Mouse (Mus musculus): Measurements from ENCODE around the gene Lipa. TPM values are rescaled to one million over a fixed set of nuclear protein-coding genes. Genes with fewer than 3 reads are reported as not detected.

Lipa gene
- polyA plus RNA-seq, 1 experiment, result 17.8 TPM

DNA sequence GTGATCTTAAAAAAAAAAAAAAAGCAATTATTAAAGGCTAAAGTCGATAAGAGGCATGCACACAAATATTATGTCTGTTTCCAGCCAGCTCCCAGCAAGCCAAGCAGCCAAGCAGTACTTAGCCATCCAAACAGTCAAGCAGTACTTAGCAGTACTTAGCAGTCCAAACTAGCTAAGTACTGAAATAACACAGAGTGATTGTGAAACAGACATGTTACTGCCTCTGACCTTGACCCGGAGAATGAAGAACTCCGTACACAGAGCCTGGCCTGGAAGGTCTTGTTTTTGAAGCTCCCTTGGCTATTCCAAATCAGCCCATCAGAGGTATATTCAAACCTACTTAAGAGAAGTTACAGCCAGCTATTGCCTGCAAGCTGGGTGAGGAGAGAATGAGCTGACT, 10.1 kb downstream of the Lipa start:
- TF ChIP-seq CTCF (IDR thresholded peaks at IDR 0.05; ENCODE audit: extremely low read depth, insufficient read depth, low read length) (no peak), POLR2A (IDR thresholded peaks at IDR 0.05; ENCODE audit: extremely low read depth, insufficient read depth, low read length) (no peak)
- no peak overlapping the region for H3K4me3 ChIP-seq (ENCODE audit: insufficient read depth, low read length)
- H3K4me1 ChIP-seq (ENCODE audit: control insufficient read depth, insufficient read depth, low read length), result peaks cover 2% of the 10 kb centered on the region; the same call in 1 of the 2 replicates
- H3K27ac ChIP-seq (ENCODE audit: insufficient read depth, low read length), result no peak overlapping the region

DNA sequence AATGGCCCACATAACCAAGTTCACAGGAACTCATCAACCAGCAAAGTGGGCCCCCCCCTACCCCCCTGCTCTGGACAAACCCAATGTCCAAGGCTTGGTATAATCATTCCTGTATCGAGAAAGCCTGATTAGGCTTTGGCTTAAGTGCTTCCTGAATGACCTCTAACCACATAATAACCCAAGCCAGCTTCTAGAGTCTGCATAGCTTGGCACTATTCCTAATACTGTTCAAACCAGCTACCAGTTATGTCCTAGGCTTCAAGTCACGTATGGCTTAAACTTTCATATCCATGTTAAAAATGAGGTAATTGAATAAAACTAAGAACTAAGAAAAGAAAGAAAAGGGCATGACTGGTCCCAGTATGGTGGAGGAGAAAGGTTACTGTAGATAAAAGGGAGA, 10.9 kb downstream of the Lipa start:
- Histone ChIP-seq H3K4me1 (ENCODE audit: control insufficient read depth, insufficient read depth, low read length) (no peaks in the 10 kb centered on the region), H3K4me3 (ENCODE audit: insufficient read depth, low read length) (no peak overlapping the region), H3K27ac (ENCODE audit: insufficient read depth, low read length) (no peak overlapping the region)
- no peak for TF ChIP-seq CTCF (IDR thresholded peaks at IDR 0.05; ENCODE audit: extremely low read depth, insufficient read depth, low read length)
- no peak for TF ChIP-seq POLR2A (IDR thresholded peaks at IDR 0.05; ENCODE audit: extremely low read depth, insufficient read depth, low read length)

DNA sequence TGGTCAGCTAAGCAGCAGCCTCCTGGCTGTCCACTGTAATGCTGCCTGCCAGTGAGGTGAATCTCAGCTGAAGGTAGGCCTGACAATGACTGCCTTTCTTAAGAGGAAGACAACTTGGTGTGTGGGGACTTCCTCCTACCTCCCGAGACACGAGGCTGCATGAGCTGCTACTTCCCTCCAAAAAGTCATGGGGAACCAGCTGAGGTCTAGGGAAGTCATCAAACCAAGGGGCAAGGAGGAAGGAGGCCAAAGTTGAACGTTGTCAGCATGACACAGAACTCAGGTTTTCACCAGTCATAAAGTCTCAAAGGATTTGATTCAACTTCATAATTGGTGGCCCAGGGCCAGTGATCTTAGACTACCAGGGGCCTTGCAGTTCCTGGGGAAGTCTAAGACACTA, 11.6 kb downstream of the Lipa start:
- H3K27ac ChIP-seq (ENCODE audit: insufficient read depth, low read length), result no peak overlapping the region
- TF ChIP-seq POLR2A (IDR thresholded peaks at IDR 0.05; ENCODE audit: extremely low read depth, insufficient read depth, low read length) (no peak), CTCF (IDR thresholded peaks at IDR 0.05; ENCODE audit: extremely low read depth, insufficient read depth, low read length) (no peak)
- no peaks in the 10 kb centered on the region for H3K4me1 ChIP-seq (ENCODE audit: control insufficient read depth, insufficient read depth, low read length)
- H3K4me3 ChIP-seq (ENCODE audit: insufficient read depth, low read length), result no peak overlapping the region

DNA sequence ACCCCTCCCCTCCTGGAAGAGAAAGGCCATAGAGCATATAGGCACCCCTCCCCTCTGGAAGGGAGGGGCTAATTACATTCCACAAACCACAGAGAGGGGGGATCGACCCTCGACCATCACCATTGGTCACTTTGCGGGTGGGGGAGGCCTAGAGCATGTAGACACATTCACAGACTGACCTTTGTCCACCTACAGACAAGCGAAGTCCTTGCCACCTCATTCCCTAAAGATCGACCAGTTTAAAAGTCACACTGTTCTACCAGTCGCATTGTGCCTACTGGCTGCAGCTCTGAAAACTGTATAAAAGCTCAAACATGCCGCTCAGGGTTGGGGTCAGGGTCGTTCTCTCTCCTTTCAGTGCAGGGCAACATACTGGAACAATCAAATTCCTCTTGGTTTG, 15.7 kb downstream of the Lipa start:
- TF ChIP-seq POLR2A (IDR thresholded peaks at IDR 0.05; ENCODE audit: extremely low read depth, insufficient read depth, low read length) (no peak), CTCF (IDR thresholded peaks at IDR 0.05; ENCODE audit: extremely low read depth, insufficient read depth, low read length) (no peak)
- Histone ChIP-seq H3K4me1 (ENCODE audit: control insufficient read depth, insufficient read depth, low read length) (no peaks in the 10 kb centered on the region), H3K27ac (ENCODE audit: insufficient read depth, low read length) (no peak overlapping the region)

DNA sequence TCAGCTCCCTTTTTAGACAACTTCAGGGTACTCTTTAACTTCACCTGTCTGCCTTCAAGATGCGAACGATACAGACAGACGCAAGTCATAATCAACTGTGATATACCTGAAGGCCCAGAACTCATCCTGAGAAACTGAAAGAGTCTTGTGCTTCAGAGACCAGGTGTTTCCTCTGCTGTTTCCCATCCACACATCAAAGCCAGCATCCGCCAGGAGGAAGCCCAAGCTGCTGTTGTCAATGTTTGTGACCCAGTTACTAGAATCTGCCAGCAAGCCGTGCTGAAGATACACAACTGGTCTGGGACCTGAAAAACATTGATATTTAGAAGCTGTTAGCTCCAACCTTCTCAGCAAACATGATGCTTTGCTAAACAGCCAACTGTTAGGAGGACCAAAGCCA, 16.6 kb downstream of the Lipa start:
- Histone ChIP-seq H3K27ac (ENCODE audit: insufficient read depth, low read length) (no peak overlapping the region), H3K4me3 (ENCODE audit: insufficient read depth, low read length) (no peak overlapping the region), H3K4me1 (ENCODE audit: control insufficient read depth, insufficient read depth, low read length) (no peaks in the 10 kb centered on the region)
- no peak for TF ChIP-seq CTCF (IDR thresholded peaks at IDR 0.05; ENCODE audit: extremely low read depth, insufficient read depth, low read length)
- TF ChIP-seq POLR2A (IDR thresholded peaks at IDR 0.05; ENCODE audit: extremely low read depth, insufficient read depth, low read length), result no peak

More for the DNA sequence above, 15.7 kb downstream of the Lipa start:
- no peak overlapping the region for H3K4me3 ChIP-seq (ENCODE audit: insufficient read depth, low read length)

DNA sequence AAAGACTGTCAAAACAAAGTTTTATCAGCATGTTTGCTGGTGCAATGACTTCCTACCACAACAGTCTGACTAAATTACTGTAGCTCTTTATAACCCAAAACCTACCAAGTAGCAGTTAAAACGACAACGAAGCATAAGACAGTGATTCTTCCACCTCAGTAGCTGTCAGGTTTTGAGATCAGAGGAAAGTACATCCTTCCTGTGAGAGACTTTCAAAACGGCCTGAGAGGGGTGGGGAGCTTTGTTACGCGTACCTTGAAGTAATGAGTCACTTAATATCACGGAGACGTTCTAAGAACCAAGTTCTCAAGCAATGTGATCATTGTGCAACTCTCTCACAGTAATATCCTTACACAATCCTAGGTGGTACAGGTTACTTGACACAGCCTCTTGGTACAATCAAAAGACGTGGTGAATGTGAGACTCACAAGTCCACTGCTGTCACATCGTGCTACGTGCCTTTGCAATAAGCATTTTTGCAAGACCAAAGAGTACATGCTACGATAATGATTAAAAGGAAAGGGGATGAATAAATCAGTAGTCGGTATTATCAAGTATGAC, 22.0 kb downstream of the Lipa start:
- no peak overlapping the region for H3K27ac ChIP-seq (ENCODE audit: insufficient read depth, low read length)
- TF ChIP-seq CTCF (IDR thresholded peaks at IDR 0.05; ENCODE audit: extremely low read depth, insufficient read depth, low read length), result no peak
- no peak for TF ChIP-seq POLR2A (IDR thresholded peaks at IDR 0.05; ENCODE audit: extremely low read depth, insufficient read depth, low read length)
- H3K4me3 ChIP-seq (ENCODE audit: insufficient read depth, low read length), result no peak overlapping the region
- H3K4me1 ChIP-seq (ENCODE audit: control insufficient read depth, insufficient read depth, low read length), result no peaks in the 10 kb centered on the region

DNA sequence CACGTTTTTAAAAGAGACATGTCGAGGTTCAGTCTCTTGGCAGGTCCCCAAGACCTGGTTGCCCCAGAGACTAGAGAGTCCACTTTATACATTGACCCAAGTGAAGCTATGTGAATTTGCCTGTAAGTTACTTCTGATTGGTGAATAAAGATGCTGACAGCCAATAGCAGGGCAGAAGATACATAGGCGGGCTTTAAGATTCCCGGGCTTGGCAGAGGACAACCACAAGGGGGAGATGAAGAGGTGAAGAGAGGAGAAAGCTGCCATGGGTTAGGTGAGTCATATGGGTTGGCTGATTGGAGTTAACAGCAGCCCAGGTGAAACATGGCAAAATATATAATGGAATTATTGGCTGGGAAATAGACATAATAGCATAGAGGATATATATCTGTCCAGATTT, 26.5 kb downstream of the Lipa start:
- Histone ChIP-seq H3K4me3 (ENCODE audit: insufficient read depth, low read length) (no peak overlapping the region), H3K27ac (ENCODE audit: insufficient read depth, low read length) (no peak overlapping the region), H3K4me1 (ENCODE audit: control insufficient read depth, insufficient read depth, low read length) (no peaks in the 10 kb centered on the region)
- TF ChIP-seq POLR2A (IDR thresholded peaks at IDR 0.05; ENCODE audit: extremely low read depth, insufficient read depth, low read length) (no peak), CTCF (IDR thresholded peaks at IDR 0.05; ENCODE audit: extremely low read depth, insufficient read depth, low read length) (peak; percentile 45)

DNA sequence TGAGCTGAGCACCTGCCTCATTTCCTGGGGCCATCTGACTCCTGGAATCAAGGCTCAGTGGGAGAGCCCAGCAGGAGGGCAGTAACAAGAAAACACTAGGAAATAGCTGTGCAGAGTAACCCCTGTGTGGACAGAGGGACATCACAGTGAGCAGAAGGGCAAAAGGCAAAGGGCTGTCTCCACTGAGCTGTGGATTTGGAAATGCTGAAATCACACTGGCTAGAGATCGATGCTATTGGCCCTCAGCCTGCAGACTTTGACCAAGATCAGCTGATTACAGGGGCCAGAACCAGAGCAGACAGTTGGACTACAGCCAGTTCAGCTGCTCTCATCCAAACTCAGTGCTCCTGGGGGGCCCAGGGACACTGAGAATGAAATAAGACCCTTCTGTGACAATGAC, 30.9 kb downstream of the Lipa start:
- Histone ChIP-seq H3K27ac (ENCODE audit: insufficient read depth, low read length) (no peak overlapping the region), H3K4me1 (ENCODE audit: control insufficient read depth, insufficient read depth, low read length) (no peaks in the 10 kb centered on the region), H3K4me3 (ENCODE audit: insufficient read depth, low read length) (no peak overlapping the region)
- no peak for TF ChIP-seq CTCF (IDR thresholded peaks at IDR 0.05; ENCODE audit: extremely low read depth, insufficient read depth, low read length)
- TF ChIP-seq POLR2A (IDR thresholded peaks at IDR 0.05; ENCODE audit: extremely low read depth, insufficient read depth, low read length), result no peak

DNA sequence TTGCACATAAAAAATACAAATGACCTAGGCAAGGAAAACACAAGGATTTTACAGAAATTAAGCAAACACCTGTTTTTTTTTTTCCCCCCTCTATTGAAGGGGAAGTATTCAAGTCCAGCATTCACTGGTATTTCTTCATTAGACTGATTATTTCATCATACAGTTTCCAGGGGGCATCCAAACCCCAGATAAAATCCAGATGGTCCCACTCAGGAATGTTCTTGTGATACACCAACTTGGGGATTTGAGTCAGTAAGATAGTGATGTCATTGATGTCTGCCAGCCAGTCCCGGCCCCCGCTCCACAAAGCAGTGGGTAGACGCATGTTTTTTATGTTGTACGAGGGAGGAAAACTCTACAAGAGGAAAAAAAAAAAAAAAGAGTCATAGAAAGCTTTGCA, 33.4 kb downstream of the Lipa start:
- H3K4me1 ChIP-seq (ENCODE audit: control insufficient read depth, insufficient read depth, low read length), result no peaks in the 10 kb centered on the region
- H3K27ac ChIP-seq (ENCODE audit: insufficient read depth, low read length), result no peak overlapping the region
- no peak overlapping the region for H3K4me3 ChIP-seq (ENCODE audit: insufficient read depth, low read length)
- TF ChIP-seq CTCF (IDR thresholded peaks at IDR 0.05; ENCODE audit: extremely low read depth, insufficient read depth, low read length), result no peak
- TF ChIP-seq POLR2A (IDR thresholded peaks at IDR 0.05; ENCODE audit: extremely low read depth, insufficient read depth, low read length), result no peak

DNA sequence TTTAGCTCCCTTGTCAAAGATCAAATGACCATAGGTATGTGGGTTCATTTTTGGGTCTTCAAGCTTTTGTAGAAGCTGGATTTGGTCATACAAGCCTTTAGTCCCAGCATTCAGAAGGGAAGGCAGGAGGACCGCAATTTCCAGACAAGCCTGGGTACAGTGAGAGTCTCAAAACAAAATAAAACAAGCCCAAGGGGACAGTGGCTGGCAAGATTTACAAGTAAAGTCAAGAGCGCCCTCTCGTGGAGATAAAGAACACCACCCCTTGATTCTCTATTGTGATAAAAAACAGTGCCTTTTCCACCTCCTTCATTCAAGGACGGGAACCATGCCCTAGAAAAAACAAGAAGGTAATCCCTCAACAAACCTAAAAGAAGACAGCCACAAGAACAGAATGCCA, 43.7 kb downstream of the Lipa start:
- no peaks in the 10 kb centered on the region for H3K4me1 ChIP-seq (ENCODE audit: control insufficient read depth, insufficient read depth, low read length)
- no peak overlapping the region for H3K27ac ChIP-seq (ENCODE audit: insufficient read depth, low read length)
- TF ChIP-seq POLR2A (IDR thresholded peaks at IDR 0.05; ENCODE audit: extremely low read depth, insufficient read depth, low read length), result no peak
- TF ChIP-seq CTCF (IDR thresholded peaks at IDR 0.05; ENCODE audit: extremely low read depth, insufficient read depth, low read length), result peak; percentile 47; the same call in 1 of the 2 replicates
- no peak overlapping the region for H3K4me3 ChIP-seq (ENCODE audit: insufficient read depth, low read length)
